Mouse (Mus musculus) small intestine, adult 2 months (tissue): Measurements from ENCODE around the gene Dlg2. TPM values are rescaled to one million over a fixed set of nuclear protein-coding genes. Genes with fewer than 3 reads are reported as not detected.

Experiments
- H3K27ac ChIP-seq: fragments of 200-500 bp; 2 replicates; pipeline ENCODE4 v1.5.1; 2012; ENCODE audit warnings: low read depth, low read length, control low read depth, inconsistent platforms; ENCODE audit not compliant: insufficient read depth
- H3K27me3 ChIP-seq: fragments of 200-500 bp; 2 replicates; pipeline ENCODE4 v1.6.1; 2012; ENCODE audit warnings: mild to moderate bottlenecking, moderate library complexity, low read length, inconsistent platforms; ENCODE audit not compliant: control insufficient read depth, insufficient read depth
- H3K36me3 ChIP-seq: fragments of 200-500 bp; 2 replicates; pipeline ENCODE4 v1.6.1; 2012; ENCODE audit warnings: mild to moderate bottlenecking, low read length, control low read depth, inconsistent platforms; ENCODE audit not compliant: control insufficient read depth, insufficient read depth
- H3K4me1 ChIP-seq: fragments of 200-500 bp; 2 replicates; pipeline ENCODE4 v1.6.1; 2012; ENCODE audit warnings: low read length, inconsistent platforms, mixed read lengths; ENCODE audit not compliant: control insufficient read depth, insufficient read depth, insufficient read length
- H3K4me3 ChIP-seq: fragments of 200-500 bp; 2 replicates; pipeline ENCODE4 v1.5.1; 2012; ENCODE audit warnings: low read depth, mild to moderate bottlenecking, control low read depth, inconsistent platforms, low read length, moderate library complexity
- CTCF ChIP-seq: fragments of 200-500 bp; IDR thresholded peaks from 2 replicates; pipeline ENCODE4 v1.5.1; 2012; ENCODE audit warnings: low read depth, mild to moderate bottlenecking, control low read depth, inconsistent platforms, low read length, moderate library complexity, mixed read lengths; ENCODE audit not compliant: insufficient replicate concordance, insufficient read length; ENCODE audit errors: extremely low read depth
- POLR2A ChIP-seq: fragments of 200-500 bp; IDR thresholded peaks from 2 replicates; pipeline ENCODE4 v1.6.1; 2012; ENCODE audit warnings: low read depth, mild to moderate bottlenecking, control low read depth, inconsistent platforms, low read length, moderate library complexity
- WGBS: fragments of 180-500 bp; shearing (Covaris S2); methylation state at CpG from one replicate; pipeline ENCODE4 v1.1.7; 2018; 5-methylcytosine and 5-hydroxymethylcytosine counted together
- polyA plus RNA-seq: library from polyadenylated mRNA; depleted of rRNA; stranded (reverse); fragments of >200 nt; gene quantifications from 2 replicates; pipeline ENCODE4 v1.2.3, GENCODE M21; 2012

Dlg2 gene
- polyA plus RNA-seq, 1 experiment: 0.38 TPM

- no peaks in the 10 kb centered on the region for H3K36me3 ChIP-seq
- no peaks in the 10 kb centered on the region for H3K27me3 ChIP-seq
- no peak overlapping the region for H3K4me3 ChIP-seq
- no peak for TF ChIP-seq CTCF
- TF ChIP-seq POLR2A: no peak
- H3K4me1 ChIP-seq: peaks cover 2% of the 10 kb centered on the region; the same call in 1 of the 2 replicates
- 17% methylated on average over 3 of the region's 3 CpGs for WGBS
- H3K27ac ChIP-seq: no peak overlapping the region
These were observed 967.4 kb downstream of the Dlg2 start for GRCm38 (mm10) chr7:91443913-91444312.

- TF ChIP-seq CTCF: no peak
- TF ChIP-seq POLR2A: no peak
- H3K36me3 ChIP-seq: no peaks in the 10 kb centered on the region
- 37% methylated on average over 3 of the region's 3 CpGs for WGBS
- no peaks in the 10 kb centered on the region for H3K27me3 ChIP-seq
- H3K4me3 ChIP-seq: no peak overlapping the region
- no peak overlapping the region for H3K27ac ChIP-seq
- H3K4me1 ChIP-seq: peaks cover 2% of the 10 kb centered on the region; the same call in 1 of the 2 replicates
These were observed 968.3 kb downstream of the Dlg2 start for GRCm38 (mm10) chr7:91444728-91445127.

GRCm38 (mm10) chr7:91456796-91457195 lies 980.3 kb downstream of the Dlg2 start:
- Histone ChIP-seq H3K27me3 (no peaks in the 10 kb centered on the region), H3K27ac (no peak overlapping the region), H3K36me3 (no peaks in the 10 kb centered on the region), H3K4me3 (no peak overlapping the region), H3K4me1 (no peaks in the 10 kb centered on the region)
- WGBS: 8% methylated on average over 1 of the region's 1 CpGs
- TF ChIP-seq CTCF (no peak), POLR2A (no peak)

GRCm38 (mm10) chr7:91457207-91457606 lies 980.7 kb downstream of the Dlg2 start:
- no peaks in the 10 kb centered on the region for H3K27me3 ChIP-seq
- H3K27ac ChIP-seq: no peak overlapping the region
- WGBS: 2% methylated on average over 1 of the region's 1 CpGs
- H3K4me1 ChIP-seq: no peaks in the 10 kb centered on the region
- no peaks in the 10 kb centered on the region for H3K36me3 ChIP-seq
- H3K4me3 ChIP-seq: no peak overlapping the region
- TF ChIP-seq CTCF (no peak), POLR2A (no peak)

GRCm38 (mm10) chr7:91461352-91461751 lies 984.9 kb downstream of the Dlg2 start:
- no peaks in the 10 kb centered on the region for H3K27me3 ChIP-seq
- no peaks in the 10 kb centered on the region for H3K36me3 ChIP-seq
- H3K27ac ChIP-seq: no peak overlapping the region
- TF ChIP-seq CTCF (no peak), POLR2A (no peak)
- WGBS: 90% methylated on average over 3 of the region's 3 CpGs
- H3K4me1 ChIP-seq: no peaks in the 10 kb centered on the region
- H3K4me3 ChIP-seq: no peak overlapping the region

- no peak for TF ChIP-seq POLR2A
- TF ChIP-seq CTCF: no peak
- Histone ChIP-seq H3K4me1 (no peaks in the 10 kb centered on the region), H3K4me3 (no peak overlapping the region), H3K36me3 (no peaks in the 10 kb centered on the region), H3K27me3 (no peaks in the 10 kb centered on the region), H3K27ac (no peak overlapping the region)
- 55% methylated on average over 7 of the region's 7 CpGs for WGBS
These were observed 986.8 kb downstream of the Dlg2 start for GRCm38 (mm10) chr7:91463256-91463655.

GRCm38 (mm10) chr7:91467061-91467460 lies 990.6 kb downstream of the Dlg2 start:
- 65% methylated on average over 3 of the region's 3 CpGs for WGBS
- Histone ChIP-seq H3K27ac (no peak overlapping the region), H3K4me1 (no peaks in the 10 kb centered on the region), H3K27me3 (no peaks in the 10 kb centered on the region), H3K36me3 (no peaks in the 10 kb centered on the region), H3K4me3 (no peak overlapping the region)
- TF ChIP-seq POLR2A (no peak), CTCF (no peak)
